Mouse (Mus musculus): ENCODE measurements around the gene Uqcr10. TPM values are rescaled to one million over a fixed set of nuclear protein-coding genes. Genes with fewer than 3 reads are reported as not detected.

The Uqcr10 gene
- 1,259 TPM in 1 of 2 replicates, not detected in the other for polyA plus RNA-seq (2012; ENCODE audit: insufficient read depth, insufficient read length, low replicate concordance, missing spikeins)

GRCm38 (mm10) chr11:4704072-4704964, at the start of gene Uqcr10, which contains the start of gene Zmat5:
TSS of gene Uqcr10 (minus strand) at chr11:4704342.
TSS of gene Zmat5 (plus strand) at chr11:4704678.
- WGBS = under 1% methylated on average over 47 of the region's 47 CpGs
- no peak for TF ChIP-seq CTCF (IDR thresholded peaks at IDR 0.05; ENCODE audit: insufficient read depth, low read depth, low read length)
- peak; percentile 90 for TF ChIP-seq POLR2A (IDR thresholded peaks at IDR 0.05; ENCODE audit: insufficient read depth, low read depth, low read length)
- peak within 1 kb of the TSS; percentile 98 for H3K4me3 ChIP-seq (ENCODE audit: insufficient read depth, low read depth, low read length)
- H3K4me1 ChIP-seq (ENCODE audit: control insufficient read depth, insufficient read depth, low read length) = peaks cover 4% of the 10 kb centered on the region; the same call in 1 of the 2 replicates
- peak within 1 kb of the TSS; percentile 97 for H3K27ac ChIP-seq (ENCODE audit: insufficient read depth, low read depth, low read length)

GRCm38 (mm10) chr11:4752836-4753235, 48.7 kb upstream of the Uqcr10 start:
- 39% methylated on average over 10 of the region's 10 CpGs for WGBS
- no peak for TF ChIP-seq CTCF (IDR thresholded peaks at IDR 0.05; ENCODE audit: insufficient read depth, low read depth, low read length)
- TF ChIP-seq POLR2A (IDR thresholded peaks at IDR 0.05; ENCODE audit: insufficient read depth, low read depth, low read length) = no peak

GRCm38 (mm10) chr11:4750263-4750662, 46.1 kb upstream of the Uqcr10 start:
- no peak overlapping the region for H3K4me3 ChIP-seq (ENCODE audit: insufficient read depth, low read depth, low read length)
- TF ChIP-seq POLR2A (IDR thresholded peaks at IDR 0.05; ENCODE audit: insufficient read depth, low read depth, low read length) (no peak), CTCF (IDR thresholded peaks at IDR 0.05; ENCODE audit: insufficient read depth, low read depth, low read length) (no peak)
- no peak overlapping the region for H3K27ac ChIP-seq (ENCODE audit: insufficient read depth, low read depth, low read length)
- 69% methylated on average over 9 of the region's 9 CpGs for WGBS
- H3K4me1 ChIP-seq (ENCODE audit: control insufficient read depth, insufficient read depth, low read length) = peaks cover 14% of the 10 kb centered on the region

More at GRCm38 (mm10) chr11:4752836-4753235, 48.7 kb upstream of the Uqcr10 start:
- H3K27ac ChIP-seq (ENCODE audit: insufficient read depth, low read depth, low read length) = no peak overlapping the region
- peaks cover 4% of the 10 kb centered on the region; the same call in 1 of the 2 replicates for H3K4me1 ChIP-seq (ENCODE audit: control insufficient read depth, insufficient read depth, low read length)
- no peak overlapping the region for H3K4me3 ChIP-seq (ENCODE audit: insufficient read depth, low read depth, low read length)

- Histone ChIP-seq H3K27ac (ENCODE audit: insufficient read depth, low read depth, low read length) (no peak overlapping the region), H3K4me1 (ENCODE audit: control insufficient read depth, insufficient read depth, low read length) (peaks cover 14% of the 10 kb centered on the region), H3K4me3 (ENCODE audit: insufficient read depth, low read depth, low read length) (peak overlapping the region; percentile 15; the same call in 1 of the 2 replicates)
- WGBS = 8% methylated on average over 12 of the region's 12 CpGs
- TF ChIP-seq POLR2A (IDR thresholded peaks at IDR 0.05; ENCODE audit: insufficient read depth, low read depth, low read length) (no peak), CTCF (IDR thresholded peaks at IDR 0.05; ENCODE audit: insufficient read depth, low read depth, low read length) (no peak)
Observed at GRCm38 (mm10) chr11:4747285-4747684, 43.1 kb upstream of the Uqcr10 start.

- Histone ChIP-seq H3K27ac (ENCODE audit: insufficient read depth, low read depth, low read length) (no peak within 1 kb of the TSS), H3K4me3 (ENCODE audit: insufficient read depth, low read depth, low read length) (peak within 1 kb of the TSS; percentile 54), H3K4me1 (ENCODE audit: control insufficient read depth, insufficient read depth, low read length) (peaks cover 14% of the 10 kb centered on the region)
- no peak for TF ChIP-seq CTCF (IDR thresholded peaks at IDR 0.05; ENCODE audit: insufficient read depth, low read depth, low read length)
- TF ChIP-seq POLR2A (IDR thresholded peaks at IDR 0.05; ENCODE audit: insufficient read depth, low read depth, low read length) = no peak
- WGBS = 5% methylated on average over 62 of the region's 73 CpGs
Observed at GRCm38 (mm10) chr11:4746733-4747132, 42.6 kb upstream of the Uqcr10 start, which contains the start of gene Cabp7. TSS of gene Cabp7 (minus strand) at chr11:4746778.

- WGBS = 1% methylated on average over 39 of the region's 39 CpGs
- H3K4me3 ChIP-seq (ENCODE audit: insufficient read depth, low read depth, low read length) = peak overlapping the region; percentile 54
- H3K4me1 ChIP-seq (ENCODE audit: control insufficient read depth, insufficient read depth, low read length) = peaks cover 14% of the 10 kb centered on the region
- TF ChIP-seq POLR2A (IDR thresholded peaks at IDR 0.05; ENCODE audit: insufficient read depth, low read depth, low read length) = no peak
- TF ChIP-seq CTCF (IDR thresholded peaks at IDR 0.05; ENCODE audit: insufficient read depth, low read depth, low read length) = no peak
- H3K27ac ChIP-seq (ENCODE audit: insufficient read depth, low read depth, low read length) = no peak overlapping the region
Observed at GRCm38 (mm10) chr11:4745969-4746368, 41.8 kb upstream of the Uqcr10 start.

GRCm38 (mm10) chr11:4744691-4745090, 40.5 kb upstream of the Uqcr10 start:
- Histone ChIP-seq H3K4me3 (ENCODE audit: insufficient read depth, low read depth, low read length) (no peak overlapping the region), H3K27ac (ENCODE audit: insufficient read depth, low read depth, low read length) (no peak overlapping the region), H3K4me1 (ENCODE audit: control insufficient read depth, insufficient read depth, low read length) (peaks cover 15% of the 10 kb centered on the region)
- 70% methylated on average over 6 of the region's 6 CpGs for WGBS
- no peak for TF ChIP-seq CTCF (IDR thresholded peaks at IDR 0.05; ENCODE audit: insufficient read depth, low read depth, low read length)

- TF ChIP-seq POLR2A (IDR thresholded peaks at IDR 0.05; ENCODE audit: insufficient read depth, low read depth, low read length) (no peak), CTCF (IDR thresholded peaks at IDR 0.05; ENCODE audit: insufficient read depth, low read depth, low read length) (no peak)
- Histone ChIP-seq H3K4me1 (ENCODE audit: control insufficient read depth, insufficient read depth, low read length) (peaks cover 11% of the 10 kb centered on the region; the same call in 1 of the 2 replicates), H3K4me3 (ENCODE audit: insufficient read depth, low read depth, low read length) (no peak overlapping the region), H3K27ac (ENCODE audit: insufficient read depth, low read depth, low read length) (no peak overlapping the region)
- 84% methylated on average over 5 of the region's 5 CpGs for WGBS
Observed at GRCm38 (mm10) chr11:4740785-4741184, 36.6 kb upstream of the Uqcr10 start.

GRCm38 (mm10) chr11:4738719-4739118, 34.6 kb upstream of the Uqcr10 start:
- TF ChIP-seq CTCF (IDR thresholded peaks at IDR 0.05; ENCODE audit: insufficient read depth, low read depth, low read length) = no peak
- TF ChIP-seq POLR2A (IDR thresholded peaks at IDR 0.05; ENCODE audit: insufficient read depth, low read depth, low read length) = no peak
- 95% methylated on average over 16 of the region's 16 CpGs for WGBS
- Histone ChIP-seq H3K4me1 (ENCODE audit: control insufficient read depth, insufficient read depth, low read length) (peaks cover 9% of the 10 kb centered on the region; the same call in 1 of the 2 replicates), H3K4me3 (ENCODE audit: insufficient read depth, low read depth, low read length) (no peak overlapping the region), H3K27ac (ENCODE audit: insufficient read depth, low read depth, low read length) (no peak overlapping the region)

Data from olfactory bulb, adult 2 months (tissue).